Mouse (Mus musculus) embryonic facial prominence, embryonic 10.5 days (tissue): ENCODE data around the gene Smok2a. TPM values are rescaled to one million over a fixed set of nuclear protein-coding genes. Genes with fewer than 3 reads are reported as not detected.
"Not testable (repeated sequence)": the region's sequence is repeated elsewhere in the genome, so short reads cannot be mapped to it uniquely, and the experiment has no call there.

Experiments used
- DNase-seq: peaks from one replicate; pipeline ENCODE4 v3.0.0-alpha.2; 2017; ENCODE audit warnings: low spot score
- H3K27ac ChIP-seq: fragments of 300-500 bp; sonication (generic); replicated peaks from 2 replicates; pipeline ENCODE4 v1.5.1; 2016; ENCODE audit warnings: mild to moderate bottlenecking
- H3K27me3 ChIP-seq: fragments of 300-500 bp; sonication (generic); replicated peaks from 2 replicates; pipeline ENCODE4 v1.6.1; 2016; ENCODE audit warnings: low read depth, mild to moderate bottlenecking; ENCODE audit not compliant: poor library complexity, severe bottlenecking
- H3K36me3 ChIP-seq: fragments of 300-500 bp; sonication (generic); replicated peaks from 2 replicates; pipeline ENCODE4 v1.6.1; 2016; ENCODE audit warnings: mild to moderate bottlenecking, moderate library complexity
- H3K4me1 ChIP-seq: fragments of 300-500 bp; sonication (generic); 2 replicates; pipeline ENCODE4 v1.6.1; 2016
- H3K4me3 ChIP-seq: fragments of 300-500 bp; sonication (generic); 2 replicates; pipeline ENCODE4 v1.5.1; 2016; ENCODE audit warnings: mild to moderate bottlenecking, moderate library complexity
- H3K9me3 ChIP-seq: fragments of 300-500 bp; sonication (generic); 2 replicates; pipeline ENCODE4 v1.6.1; 2016; ENCODE audit warnings: mild to moderate bottlenecking
- WGBS: fragments of 180-500 bp; shearing (Covaris S2); methylation state at CpG from one replicate; pipeline ENCODE4 v1.1.7; 2016; 5-methylcytosine and 5-hydroxymethylcytosine counted together
- polyA plus RNA-seq: library from polyadenylated mRNA; unstranded; fragments of >200 nt; fragmentation: Nextera tagmentation; extraction: Ambion mirVana; gene quantifications from 2 replicates; pipeline ENCODE4 v1.2.1, GENCODE M21; 2016

The Smok2a gene
- polyA plus RNA-seq, 1 experiment from 2014 or later, result not detected

GRCm38 (mm10) chr17:13196486-13196885 lies 24.5 kb upstream of the Smok2a start:
- not testable (repeated sequence) for DNase-seq, H3K4me1 ChIP-seq, H3K27me3 ChIP-seq, H3K27ac ChIP-seq, H3K36me3 ChIP-seq, H3K4me3 ChIP-seq
- peaks cover 72% of the 10 kb centered on the region for H3K9me3 ChIP-seq
- 68% methylated on average over 4 of the region's 4 CpGs for WGBS

- not testable (repeated sequence) for H3K27me3 ChIP-seq, DNase-seq, H3K27ac ChIP-seq, H3K4me1 ChIP-seq, H3K36me3 ChIP-seq, H3K4me3 ChIP-seq
- peaks cover 66% of the 10 kb centered on the region for H3K9me3 ChIP-seq
- WGBS, result 86% methylated on average over 2 of the region's 2 CpGs
Observed at GRCm38 (mm10) chr17:13198812-13199211, 22.2 kb upstream of the Smok2a start.

GRCm38 (mm10) chr17:13199880-13200409 lies 21.0 kb upstream of the Smok2a start:
- H3K27me3 ChIP-seq, H3K27ac ChIP-seq, DNase-seq, H3K4me1 ChIP-seq, H3K4me3 ChIP-seq, H3K36me3 ChIP-seq: not testable (repeated sequence)
- peaks cover 64% of the 10 kb centered on the region for H3K9me3 ChIP-seq
- 88% methylated on average over 8 of the region's 9 CpGs for WGBS

GRCm38 (mm10) chr17:13201551-13201950 lies 19.4 kb upstream of the Smok2a start:
- peaks cover 63% of the 10 kb centered on the region for H3K9me3 ChIP-seq
- not testable (repeated sequence) for H3K27ac ChIP-seq, DNase-seq, H3K27me3 ChIP-seq, H3K4me3 ChIP-seq, H3K4me1 ChIP-seq, H3K36me3 ChIP-seq
- 91% methylated on average over 4 of the region's 4 CpGs for WGBS

- H3K27me3 ChIP-seq, H3K4me1 ChIP-seq, DNase-seq, H3K4me3 ChIP-seq, H3K36me3 ChIP-seq, H3K27ac ChIP-seq: not testable (repeated sequence)
- peaks cover 68% of the 10 kb centered on the region for H3K9me3 ChIP-seq
- WGBS, result 81% methylated on average over 2 of the region's 3 CpGs
Observed at GRCm38 (mm10) chr17:13202453-13203107, 18.4 kb upstream of the Smok2a start.

- H3K4me1 ChIP-seq, H3K4me3 ChIP-seq, H3K27ac ChIP-seq, H3K27me3 ChIP-seq, DNase-seq, H3K36me3 ChIP-seq: not testable (repeated sequence)
- H3K9me3 ChIP-seq, result peaks cover 70% of the 10 kb centered on the region
- 86% methylated on average over 1 of the region's 1 CpGs for WGBS
Observed at GRCm38 (mm10) chr17:13205247-13205646, 15.7 kb upstream of the Smok2a start.

- peaks cover 66% of the 10 kb centered on the region for H3K9me3 ChIP-seq
- WGBS, result 87% methylated on average over 2 of the region's 2 CpGs
- H3K27ac ChIP-seq, result no peak overlapping the region
Observed at GRCm38 (mm10) chr17:13206491-13206890, 14.5 kb upstream of the Smok2a start.

GRCm38 (mm10) chr17:13208460-13208859 lies 12.5 kb upstream of the Smok2a start:
- H3K4me1 ChIP-seq, H3K4me3 ChIP-seq, H3K27me3 ChIP-seq, H3K27ac ChIP-seq, DNase-seq, H3K36me3 ChIP-seq: not testable (repeated sequence)
- H3K9me3 ChIP-seq, result peaks cover 75% of the 10 kb centered on the region

More at GRCm38 (mm10) chr17:13206491-13206890, 14.5 kb upstream of the Smok2a start:
- Histone ChIP-seq H3K4me3 (no peak overlapping the region), H3K27me3 (no peaks in the 10 kb centered on the region), H3K36me3 (no peaks in the 10 kb centered on the region), H3K4me1 (no peaks in the 10 kb centered on the region)
- DNase-seq, result no peak

- no peak for DNase-seq
- H3K4me1 ChIP-seq, result no peaks in the 10 kb centered on the region
- no peaks in the 10 kb centered on the region for H3K27me3 ChIP-seq
- WGBS, result 75% methylated on average over 7 of the region's 7 CpGs
- no peaks in the 10 kb centered on the region for H3K36me3 ChIP-seq
- peaks cover 89% of the 10 kb centered on the region for H3K9me3 ChIP-seq
- no peak overlapping the region for H3K27ac ChIP-seq
- no peak overlapping the region for H3K4me3 ChIP-seq
Observed at GRCm38 (mm10) chr17:13212136-13212850, 8.7 kb upstream of the Smok2a start.

- H3K4me3 ChIP-seq, result no peak overlapping the region
- no peaks in the 10 kb centered on the region for H3K4me1 ChIP-seq
- 63% methylated on average over 4 of the region's 4 CpGs for WGBS
- H3K9me3 ChIP-seq, result peaks cover 96% of the 10 kb centered on the region
- H3K27ac ChIP-seq, result no peak overlapping the region
- H3K27me3 ChIP-seq, result no peaks in the 10 kb centered on the region
- no peaks in the 10 kb centered on the region for H3K36me3 ChIP-seq
- no peak for DNase-seq
Observed at GRCm38 (mm10) chr17:13214169-13214568, 6.8 kb upstream of the Smok2a start.

- 87% methylated on average over 2 of the region's 2 CpGs for WGBS
- Histone ChIP-seq H3K4me1 (no peaks in the 10 kb centered on the region), H3K27me3 (no peaks in the 10 kb centered on the region), H3K27ac (no peak overlapping the region), H3K36me3 (no peaks in the 10 kb centered on the region), H3K9me3 (peaks cover 100% of the 10 kb centered on the region), H3K4me3 (no peak overlapping the region)
- DNase-seq, result no peak
Observed at GRCm38 (mm10) chr17:13215595-13215994, 5.4 kb upstream of the Smok2a start.

- H3K9me3 ChIP-seq, result peaks cover 93% of the 10 kb centered on the region
- H3K4me1 ChIP-seq, H3K27ac ChIP-seq, H3K27me3 ChIP-seq, DNase-seq, H3K4me3 ChIP-seq, H3K36me3 ChIP-seq: not testable (repeated sequence)
- 82% methylated on average over 2 of the region's 2 CpGs for WGBS
Observed at GRCm38 (mm10) chr17:13221921-13222320, 933 bp downstream of the Smok2a start.

GRCm38 (mm10) chr17:13229957-13230356 lies 9.0 kb downstream of the Smok2a start, which contains the start of gene Smok2b:
Gene Smok2b, plus strand, starts transcription at chr17:13230257.
- not testable (repeated sequence) for H3K27me3 ChIP-seq, H3K36me3 ChIP-seq, H3K4me1 ChIP-seq, H3K4me3 ChIP-seq, H3K27ac ChIP-seq, DNase-seq
- H3K9me3 ChIP-seq, result peaks cover 98% of the 10 kb centered on the region
- WGBS, result 82% methylated on average over 2 of the region's 2 CpGs
